Mouse (Mus musculus) ES-Bruce4 (cell line): ENCODE data around the gene Fam107b.

Experiments
- CTCF ChIP-seq: IDR thresholded peaks from one replicate; pipeline ENCODE4 v1.8.1; 2011; ENCODE audit warnings: low read depth, low read length
- EP300 ChIP-seq: IDR thresholded peaks from 2 replicates; pipeline ENCODE4 v1.6.1; 2011; ENCODE audit warnings: low read depth, low read length; ENCODE audit not compliant: insufficient read depth
- POLR2A ChIP-seq: IDR thresholded peaks from one replicate; pipeline ENCODE4 v1.8.1; 2011; ENCODE audit warnings: low read length; ENCODE audit not compliant: insufficient read depth

GRCm38 (mm10) chr2:3714511-3714910 is 144.2 kb downstream of the Fam107b start:
- TF ChIP-seq CTCF (no peak), EP300 (no peak), POLR2A (no peak)
